Mouse (Mus musculus): ENCODE measurements at regions not wholly inside any gene's neighbourhood (a gene's known extent, or its start where the extent isn't known, plus 50 kb on each side); places are given as distances from the start of the nearest gene placed in this dataset.
A peak's percentile ranks its signal among the peaks of the same experiment; 100 is the strongest.

DNA sequence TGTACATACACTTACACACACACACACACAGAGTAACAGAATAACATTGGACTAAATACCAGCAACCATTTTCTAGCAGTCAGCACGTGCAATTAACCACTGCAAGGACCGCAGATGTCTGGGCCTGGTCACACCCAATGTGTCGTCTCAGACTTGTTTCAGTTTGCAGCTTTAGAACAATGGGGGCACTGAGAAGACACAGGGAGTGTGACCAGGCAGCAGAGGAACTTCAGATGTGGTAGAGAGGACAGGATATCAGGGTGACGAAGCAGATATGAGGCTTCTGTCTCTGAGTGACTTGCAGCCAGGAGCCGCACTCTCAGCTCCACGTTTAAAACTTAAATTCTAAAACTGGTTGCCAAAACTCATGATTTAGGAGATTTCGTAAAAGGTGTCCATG is 183.9 kb upstream of the Spdye4c start:
- DNase-seq: no peak

DNA sequence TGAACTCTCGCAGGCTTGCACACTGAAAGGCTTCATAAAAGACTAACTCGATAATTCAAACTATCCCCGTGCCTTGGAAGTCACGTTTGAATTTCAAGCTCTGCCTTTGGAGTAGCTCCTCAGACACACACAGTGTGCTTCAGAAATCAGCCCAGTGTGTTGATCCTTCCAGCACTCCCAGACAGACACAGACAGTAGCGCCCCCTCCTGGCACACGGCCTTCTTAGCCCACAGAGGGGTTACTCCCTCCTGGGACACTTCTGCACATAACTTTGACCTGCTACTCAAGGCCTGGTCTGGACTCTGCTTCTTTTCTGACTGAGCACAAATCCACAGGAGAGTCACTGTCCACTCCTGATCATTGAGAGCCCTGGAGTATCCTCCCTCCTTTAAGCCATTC is 182.3 kb upstream of the Spdye4c start:
- DNase-seq: peak in 1 of 2 experiments; percentile 25

- DNase-seq: peak; percentile 22 to 26
Observed at GRCm38 (mm10) chr2:128412352-128412751, 178.7 kb upstream of the Spdye4c start.

DNA sequence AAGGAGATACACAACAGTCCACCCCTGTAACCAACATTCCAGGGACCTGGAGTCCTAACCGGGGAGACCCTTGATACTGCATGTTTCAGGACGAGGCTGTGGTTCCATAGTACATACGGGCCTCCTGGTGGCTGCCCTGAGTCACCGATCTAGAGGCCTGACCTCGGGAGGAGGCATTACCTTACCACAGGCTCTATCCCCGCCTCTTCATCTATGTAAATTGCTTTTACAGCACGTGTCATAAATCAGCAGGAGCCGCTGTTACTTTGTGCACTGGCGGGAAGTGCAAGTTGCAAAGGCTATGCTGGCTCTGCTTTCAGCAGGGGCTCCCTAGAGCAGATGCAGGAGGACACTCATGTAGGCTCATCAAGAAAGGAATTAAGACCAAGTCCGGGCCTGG is 178.0 kb upstream of the Spdye4c start:
- DNase-seq: no peak

GRCm38 (mm10) chr2:128414588-128415240 is 176.3 kb upstream of the Spdye4c start:
- no peak for DNase-seq

DNA sequence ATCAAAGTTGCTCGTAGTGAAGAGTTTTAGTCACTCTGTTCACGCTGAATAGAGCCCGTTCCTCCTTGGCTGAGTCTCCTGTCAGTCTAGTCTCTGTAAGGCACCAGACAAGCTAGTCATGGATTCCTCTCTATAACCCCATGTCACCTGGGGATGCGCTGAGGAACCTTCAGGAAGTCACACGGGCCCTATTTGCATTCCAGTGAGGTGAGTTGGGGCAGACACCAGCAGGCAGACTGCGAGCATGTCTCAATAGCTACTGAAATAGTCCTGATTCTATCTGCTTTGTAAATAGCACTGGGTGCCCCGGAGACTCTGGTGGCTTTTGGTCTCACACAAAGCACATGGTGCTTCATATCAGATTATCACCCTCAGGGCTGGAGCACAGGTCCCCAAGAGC is 174.6 kb upstream of the Spdye4c start:
- no peak for DNase-seq

GRCm38 (mm10) chr2:128418960-128419359 is 172.0 kb upstream of the Spdye4c start:
- no peak for DNase-seq

- DNase-seq: no peak
Observed at GRCm38 (mm10) chr2:128420406-128420805, 170.6 kb upstream of the Spdye4c start.

DNA sequence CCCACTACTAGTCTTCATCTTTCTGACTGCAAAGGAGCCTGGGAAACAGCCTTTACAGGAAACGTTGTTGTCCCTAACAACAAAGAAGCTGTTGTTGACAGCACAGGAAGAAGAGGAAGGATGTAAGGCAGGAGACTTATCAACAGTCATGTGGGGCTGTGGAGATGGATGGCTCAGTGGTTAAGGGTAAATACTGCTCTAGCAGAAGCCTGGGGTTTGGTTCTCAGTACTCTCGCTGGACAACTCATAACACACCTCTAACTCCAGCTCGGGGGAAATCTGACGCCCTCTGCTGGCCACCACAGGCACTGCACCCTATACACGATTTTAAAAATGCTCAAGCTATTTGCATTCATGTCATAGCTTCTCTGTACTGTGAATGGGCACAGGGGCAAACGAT is 168.3 kb upstream of the Spdye4c start:
- no peak for DNase-seq

- no peak for DNase-seq
Observed at GRCm38 (mm10) chr2:128424236-128424635, 166.8 kb upstream of the Spdye4c start.

DNA sequence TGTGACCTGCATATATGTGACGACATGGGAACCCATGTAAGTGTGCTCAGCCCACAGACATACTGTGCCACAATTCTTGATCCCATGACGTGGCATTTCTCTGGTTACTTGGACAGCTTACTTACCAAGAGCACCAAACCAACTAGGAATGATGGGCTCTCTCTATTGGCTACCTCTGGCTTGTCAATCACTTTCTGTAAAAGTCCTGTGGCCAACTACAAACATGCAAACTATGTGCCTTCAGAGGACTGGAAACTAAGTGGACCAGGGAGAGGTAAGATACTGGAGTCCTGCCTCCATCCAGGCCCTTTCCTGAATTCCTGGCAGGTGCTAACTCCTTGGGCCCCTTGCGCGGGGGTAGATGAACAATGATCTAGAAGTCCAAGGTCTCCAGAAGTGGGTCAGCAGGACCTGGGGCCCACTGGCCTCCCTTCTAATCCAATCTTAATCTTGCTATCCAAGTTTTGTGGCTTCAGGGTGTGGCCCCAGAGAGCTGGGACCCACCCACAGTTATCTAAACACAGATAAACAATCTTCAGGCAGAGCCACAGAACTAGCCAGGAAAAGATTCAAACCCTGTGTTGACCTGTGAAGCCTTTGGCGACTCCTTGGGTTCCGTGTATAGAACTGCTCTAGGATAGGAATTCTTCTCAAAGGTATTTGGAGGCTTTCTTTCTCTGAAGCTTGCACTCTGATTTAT is 163.7 kb upstream of the Spdye4c start:
- DNase-seq: no peak

GRCm38 (mm10) chr2:128428154-128428553 is 162.9 kb upstream of the Spdye4c start:
- DNase-seq: no peak

DNA sequence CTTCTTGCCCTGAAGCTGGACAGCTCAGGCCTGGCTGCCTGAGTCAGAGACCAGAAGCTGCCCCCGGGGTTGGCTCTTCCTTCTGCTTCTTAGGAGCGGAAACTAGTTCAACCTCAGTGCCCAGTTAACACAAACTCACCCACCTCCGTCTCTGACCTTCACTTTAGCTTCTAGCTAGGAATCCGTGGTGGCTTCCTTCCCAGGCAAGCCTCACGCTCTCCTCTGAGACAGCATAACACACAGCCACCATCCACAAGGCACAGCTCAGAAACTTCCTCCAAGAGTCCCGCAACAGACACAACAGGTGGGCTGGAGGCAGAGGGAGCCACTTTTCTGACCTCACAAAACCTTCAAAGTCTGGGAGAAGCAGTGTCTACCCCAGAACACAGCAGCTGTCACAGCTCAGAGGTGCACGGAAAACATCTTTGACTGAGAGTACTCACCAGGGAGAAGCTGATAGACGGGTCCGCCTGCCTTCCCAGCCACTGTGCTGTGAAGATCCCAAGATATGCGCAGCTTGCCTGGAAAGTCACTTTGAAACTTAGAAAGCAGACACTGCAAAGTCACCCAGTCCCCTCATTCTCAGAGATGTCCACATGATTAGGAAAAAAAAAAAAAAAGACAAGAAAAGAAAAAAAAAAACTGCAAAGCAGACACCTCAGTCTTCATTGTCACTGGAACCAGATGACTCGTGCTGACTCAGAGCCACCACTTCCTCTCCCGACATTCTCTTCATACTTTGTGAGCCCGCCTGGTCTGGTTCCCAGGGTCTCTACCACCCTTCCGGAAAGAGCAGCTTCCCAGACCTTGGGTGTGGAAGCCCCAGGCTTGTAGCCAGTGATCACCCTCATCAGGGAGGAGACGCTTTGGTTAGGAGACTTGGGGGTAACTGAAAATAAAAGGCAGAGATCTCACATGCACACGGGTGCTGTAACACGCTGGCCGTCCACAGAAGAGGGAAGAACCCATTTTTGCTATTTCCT is 162.1 kb upstream of the Spdye4c start:
- DNase-seq: no peak

DNA sequence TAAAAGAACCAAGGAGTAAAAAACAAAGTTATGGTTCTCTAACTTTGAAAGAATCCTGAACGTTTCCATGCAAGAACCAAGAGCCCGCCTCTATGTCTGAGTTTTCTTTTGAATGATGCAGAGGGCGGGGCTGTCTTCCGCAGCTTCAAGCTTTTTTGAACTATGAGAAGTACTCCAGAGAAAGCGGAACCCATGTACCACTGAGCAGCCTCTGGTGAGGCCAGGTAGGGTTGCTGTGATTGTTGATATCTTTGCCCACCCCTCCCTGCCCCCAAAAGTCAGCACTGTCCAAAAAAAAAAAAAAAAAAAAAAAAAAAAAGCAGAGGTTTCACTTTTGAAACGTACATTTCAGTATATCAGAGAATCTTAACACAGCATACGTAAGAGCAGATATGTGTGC is 161.2 kb upstream of the Spdye4c start:
- no peak for DNase-seq

DNA sequence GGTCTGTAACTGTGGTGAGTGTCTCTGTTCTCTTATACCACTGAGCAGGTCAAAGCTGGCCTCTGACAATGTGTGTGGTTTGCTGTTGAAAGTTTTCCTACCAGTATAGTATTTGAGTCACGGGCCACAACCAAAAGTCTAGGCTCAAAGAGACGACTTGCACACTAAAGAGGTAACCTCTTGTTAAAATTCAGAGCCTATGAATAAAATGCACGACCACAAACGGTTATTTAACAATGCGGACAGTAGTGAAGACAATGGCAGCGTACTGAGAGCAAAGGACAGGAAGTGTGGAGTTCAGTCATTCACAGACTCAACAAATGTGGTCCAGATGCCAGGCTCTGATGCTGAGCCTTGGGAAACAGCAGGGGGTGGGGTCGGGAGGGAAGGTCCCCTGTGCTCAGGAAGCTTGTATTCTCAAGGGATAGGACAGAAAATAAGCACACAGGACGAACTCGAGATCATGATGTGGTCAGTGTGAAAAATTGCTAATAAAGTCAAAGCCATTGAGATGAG is 160.2 kb upstream of the Spdye4c start:
- no peak for DNase-seq

DNA sequence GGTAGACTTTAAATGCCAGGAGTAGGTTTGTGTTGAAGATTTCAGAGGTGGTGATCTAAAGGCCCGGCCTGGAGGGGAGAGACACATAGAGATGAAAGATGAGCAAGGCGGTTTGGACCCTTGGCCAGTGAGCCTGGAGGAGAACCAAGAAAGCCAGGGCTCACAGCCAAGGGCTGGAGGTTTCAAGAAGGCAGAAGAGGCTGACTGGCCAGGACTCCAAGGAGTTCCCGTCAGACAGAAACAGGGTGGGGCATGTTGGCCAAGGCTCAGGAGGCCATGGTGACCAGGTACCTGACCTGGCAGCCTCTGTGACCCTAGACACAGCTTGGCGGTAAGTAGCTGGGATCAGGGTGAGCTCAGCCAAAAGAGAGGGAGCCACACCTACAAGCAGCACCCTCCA is 159.3 kb upstream of the Spdye4c start:
- DNase-seq: peak; percentile 12

DNA sequence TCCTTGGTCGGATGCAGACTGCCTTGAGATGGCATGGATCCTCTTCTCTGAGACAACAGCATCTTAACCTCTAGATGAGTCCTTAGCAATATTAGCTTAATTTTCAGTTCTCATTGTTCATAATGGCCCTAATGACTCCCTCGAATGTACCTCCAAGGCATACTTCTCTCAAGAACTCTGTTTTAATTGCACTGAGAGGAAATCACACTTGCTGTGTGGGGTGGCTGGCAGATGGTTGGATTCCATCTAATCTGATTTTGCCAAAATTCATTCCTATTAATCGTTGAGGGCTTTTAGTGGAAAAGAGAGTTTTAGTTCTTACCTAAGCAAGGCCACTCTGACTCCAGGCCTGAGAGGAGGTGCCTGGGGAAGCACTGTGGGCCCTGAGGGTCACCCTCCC is 158.3 kb upstream of the Spdye4c start:
- DNase-seq: no peak

DNA sequence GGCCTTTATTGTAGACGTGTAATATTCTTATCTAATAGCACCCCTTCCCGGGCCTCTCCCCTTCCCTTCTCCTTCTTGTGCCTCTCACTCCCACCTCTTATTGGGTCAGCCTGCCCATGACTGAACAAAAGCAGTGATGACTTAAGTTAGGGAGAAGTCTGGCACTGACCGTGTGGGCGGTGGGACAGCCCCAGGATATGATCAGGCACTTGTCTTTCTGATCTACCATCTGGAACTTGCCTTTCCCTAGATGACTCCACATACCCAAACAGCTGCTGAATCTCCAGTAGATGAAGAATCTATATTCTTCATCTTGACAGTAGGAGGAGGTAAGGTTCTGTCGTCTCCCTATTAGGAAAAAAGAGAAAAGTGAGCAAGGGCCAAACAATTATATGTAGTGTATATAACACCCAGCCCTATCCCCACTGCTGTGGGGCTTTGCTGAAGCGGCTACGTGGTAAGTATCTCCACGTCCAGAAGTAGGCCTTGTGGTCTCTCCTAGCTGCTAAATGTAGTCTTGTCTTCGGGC is 157.4 kb upstream of the Spdye4c start:
- DNase-seq: no peak

- DNase-seq: no peak
Observed at GRCm38 (mm10) chr2:128434200-128434977, 156.6 kb upstream of the Spdye4c start.

GRCm38 (mm10) chr2:128436378-128436777 is 154.6 kb upstream of the Spdye4c start:
- DNase-seq: no peak

GRCm38 (mm10) chr2:128437698-128438097 is 153.3 kb upstream of the Spdye4c start:
- no peak for DNase-seq

DNA sequence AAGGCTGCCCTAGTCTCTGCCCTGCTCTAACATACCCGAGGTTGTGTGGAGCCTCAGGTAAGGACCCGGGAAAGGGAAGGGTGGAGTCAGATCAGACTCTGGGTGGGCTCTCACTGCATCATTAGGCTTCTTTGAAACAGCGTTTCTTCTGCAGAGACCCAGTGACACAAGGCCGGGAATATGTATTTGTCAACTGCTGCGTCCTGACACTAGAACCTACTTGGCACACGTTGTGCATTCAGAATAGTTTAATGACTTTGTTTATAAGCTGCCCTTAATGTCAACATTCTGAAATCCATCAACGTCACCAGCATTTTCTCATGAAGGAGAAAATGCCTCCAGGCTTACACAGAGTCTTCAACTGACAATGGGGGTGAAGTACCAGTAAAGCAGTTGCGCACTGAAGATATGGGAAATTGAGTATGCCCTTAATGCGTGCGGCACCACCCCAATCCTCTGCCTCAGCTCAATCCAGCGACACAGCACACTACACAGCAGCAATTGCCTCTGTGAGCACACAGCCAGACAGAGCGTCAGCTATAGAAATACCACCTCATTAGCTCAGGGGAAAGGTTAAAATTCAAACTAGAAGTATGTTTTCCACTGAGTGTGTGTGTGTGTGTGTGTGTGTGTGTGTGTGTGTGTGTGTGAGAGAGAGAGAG is 152.7 kb upstream of the Spdye4c start:
- DNase-seq: no peak
